Mouse (Mus musculus) G1E (cell line): ENCODE measurements at regions not wholly inside any gene's neighbourhood (a gene's known extent, or its start where the extent isn't known, plus 50 kb on each side); places are given as distances from the start of the nearest gene placed in this dataset.

ENCODE experiments used
- CTCF ChIP-seq: IDR thresholded peaks from 2 replicates; pipeline ENCODE4 v1.5.1; 2012; ENCODE audit warnings: low read depth, low read length, inconsistent platforms, mixed read lengths
- GATA1 ChIP-seq: IDR thresholded peaks from 2 replicates; pipeline ENCODE4 v1.6.1; 2012; ENCODE audit warnings: borderline replicate concordance, low read length, inconsistent platforms, mixed read lengths

GRCm38 (mm10) chr5:75859316-75859836, 118.9 kb downstream of the Kdr start:
- no peak for TF ChIP-seq CTCF
- TF ChIP-seq GATA1 = no peak
